Mouse (Mus musculus) liver, adult 2 months (tissue): ENCODE results near the gene Asb12.

ENCODE experiments used
- CTCF ChIP-seq: fragments of 200-500 bp; IDR thresholded peaks from 2 replicates; pipeline ENCODE4 v1.5.1; 2011; ENCODE audit warnings: low read depth, low read length, control low read depth
- POLR2A ChIP-seq: fragments of 200-500 bp; IDR thresholded peaks from 2 replicates; pipeline ENCODE4 v1.6.1; 2011; ENCODE audit warnings: low read length, control low read depth; ENCODE audit not compliant: insufficient read depth; ENCODE audit errors: extremely low read depth

GRCm38 (mm10) chrX:95445141-95445540 lies 112.6 kb downstream of the Asb12 start:
- TF ChIP-seq CTCF, result no peak
- no peak for TF ChIP-seq POLR2A
